Mouse (Mus musculus) olfactory bulb, adult 2 months (tissue): Measurements from ENCODE around the gene Cdt1.

Experiments used
- CTCF ChIP-seq: fragments of 200-500 bp; IDR thresholded peaks from 2 replicates; pipeline ENCODE4 v1.5.1; 2012; ENCODE audit warnings: low read depth, mild to moderate bottlenecking, low read length, moderate library complexity; ENCODE audit not compliant: insufficient read depth
- POLR2A ChIP-seq: fragments of 200-500 bp; IDR thresholded peaks from 2 replicates; pipeline ENCODE4 v1.6.1; 2012; ENCODE audit warnings: mild to moderate bottlenecking, low read depth, low read length, moderate library complexity; ENCODE audit not compliant: insufficient read depth

- TF ChIP-seq CTCF (no peak), POLR2A (no peak)
Measured at GRCm38 (mm10) chr8:122566766-122567165, 1.0 kb upstream of the Cdt1 start.
